Mouse (Mus musculus): ENCODE data around the gene Bcl2l11. TPM values are rescaled to one million over a fixed set of nuclear protein-coding genes. Genes with fewer than 3 reads are reported as not detected.

Bcl2l11 gene
- 16.9 and 17.4 TPM in 2 replicates for polyA plus RNA-seq (2016; fragmentation: Nextera tagmentation; extraction: Ambion mirVana)

- WGBS: under 1% methylated on average over 76 of the region's 76 CpGs
- peaks cover 10% of the 10 kb centered on the region for H3K36me3 ChIP-seq
- H3K4me3 ChIP-seq: peak within 1 kb of the TSS; percentile 91
- peaks cover 49% of the 10 kb centered on the region for H3K4me1 ChIP-seq
- peak within 1 kb of the TSS; percentile 97 for H3K27ac ChIP-seq
- peak; percentile 99 for DNase-seq (ENCODE audit: low spot score)
- H3K9me3 ChIP-seq: no peaks in the 10 kb centered on the region
- peaks cover 15% of the 10 kb centered on the region for H3K27me3 ChIP-seq (ENCODE audit: insufficient read depth, poor library complexity, severe bottlenecking)
These were observed at the start of gene Bcl2l11 for GRCm38 (mm10) chr2:128125635-128126470. TSS of gene Bcl2l11 (plus strand) at chr2:128126038.

- H3K36me3 ChIP-seq: no peaks in the 10 kb centered on the region
- H3K9me3 ChIP-seq: no peaks in the 10 kb centered on the region
- H3K27me3 ChIP-seq (ENCODE audit: insufficient read depth, poor library complexity, severe bottlenecking): no peaks in the 10 kb centered on the region
- H3K4me1 ChIP-seq: peaks cover 4% of the 10 kb centered on the region; the same call in 1 of the 2 replicates
- no peak for DNase-seq (ENCODE audit: low spot score)
- no peak overlapping the region for H3K4me3 ChIP-seq
- WGBS: 80% methylated on average over 4 of the region's 4 CpGs
- no peak overlapping the region for H3K27ac ChIP-seq
These were observed 48.9 kb upstream of the Bcl2l11 start for GRCm38 (mm10) chr2:128076936-128077335.

GRCm38 (mm10) chr2:128078859-128079258 is 47.0 kb upstream of the Bcl2l11 start:
- H3K4me1 ChIP-seq: peaks cover 1% of the 10 kb centered on the region; the same call in 1 of the 2 replicates
- no peaks in the 10 kb centered on the region for H3K27me3 ChIP-seq (ENCODE audit: insufficient read depth, poor library complexity, severe bottlenecking)
- H3K36me3 ChIP-seq: no peaks in the 10 kb centered on the region
- DNase-seq (ENCODE audit: low spot score): no peak
- no peaks in the 10 kb centered on the region for H3K9me3 ChIP-seq
- H3K4me3 ChIP-seq: no peak overlapping the region
- H3K27ac ChIP-seq: no peak overlapping the region
- WGBS: 39% methylated on average over 5 of the region's 5 CpGs

- H3K9me3 ChIP-seq: no peaks in the 10 kb centered on the region
- H3K27ac ChIP-seq: no peak overlapping the region
- H3K4me3 ChIP-seq: no peak overlapping the region
- WGBS: 75% methylated on average over 6 of the region's 6 CpGs
- no peaks in the 10 kb centered on the region for H3K27me3 ChIP-seq (ENCODE audit: insufficient read depth, poor library complexity, severe bottlenecking)
- no peaks in the 10 kb centered on the region for H3K36me3 ChIP-seq
- peaks cover 5% of the 10 kb centered on the region; the same call in 1 of the 2 replicates for H3K4me1 ChIP-seq
- no peak for DNase-seq (ENCODE audit: low spot score)
These were observed 46.5 kb upstream of the Bcl2l11 start for GRCm38 (mm10) chr2:128079316-128079715.

- Histone ChIP-seq H3K27ac (no peak overlapping the region), H3K4me1 (peaks cover 39% of the 10 kb centered on the region), H3K27me3 (ENCODE audit: insufficient read depth, poor library complexity, severe bottlenecking) (no peaks in the 10 kb centered on the region), H3K4me3 (no peak overlapping the region), H3K36me3 (no peaks in the 10 kb centered on the region), H3K9me3 (no peaks in the 10 kb centered on the region)
- 13% methylated on average over 3 of the region's 3 CpGs for WGBS
- no peak for DNase-seq (ENCODE audit: low spot score)
These were observed 42.0 kb upstream of the Bcl2l11 start for GRCm38 (mm10) chr2:128083844-128084243.

GRCm38 (mm10) chr2:128084607-128085006 is 41.2 kb upstream of the Bcl2l11 start:
- Histone ChIP-seq H3K36me3 (no peaks in the 10 kb centered on the region), H3K4me1 (peaks cover 39% of the 10 kb centered on the region), H3K27me3 (ENCODE audit: insufficient read depth, poor library complexity, severe bottlenecking) (no peaks in the 10 kb centered on the region), H3K27ac (0 out of 2 replicates have a peak overlapping the region, but pooled peaks have one; percentile 49), H3K9me3 (no peaks in the 10 kb centered on the region), H3K4me3 (no peak overlapping the region)
- 39% methylated on average over 5 of the region's 5 CpGs for WGBS
- no peak for DNase-seq (ENCODE audit: low spot score)

GRCm38 (mm10) chr2:128085481-128085880 is 40.4 kb upstream of the Bcl2l11 start:
- Histone ChIP-seq H3K4me3 (no peak overlapping the region), H3K36me3 (no peaks in the 10 kb centered on the region), H3K9me3 (no peaks in the 10 kb centered on the region), H3K27me3 (ENCODE audit: insufficient read depth, poor library complexity, severe bottlenecking) (no peaks in the 10 kb centered on the region), H3K27ac (no peak overlapping the region), H3K4me1 (peaks cover 39% of the 10 kb centered on the region)
- DNase-seq (ENCODE audit: low spot score): no peak
- 85% methylated on average over 1 of the region's 1 CpGs for WGBS

- peaks cover 39% of the 10 kb centered on the region for H3K4me1 ChIP-seq
- peak overlapping the region; percentile 74 for H3K27ac ChIP-seq
- no peak for DNase-seq (ENCODE audit: low spot score)
- no peaks in the 10 kb centered on the region for H3K9me3 ChIP-seq
- H3K36me3 ChIP-seq: no peaks in the 10 kb centered on the region
- WGBS: 41% methylated on average over 14 of the region's 14 CpGs
- no peak overlapping the region for H3K4me3 ChIP-seq
- H3K27me3 ChIP-seq (ENCODE audit: insufficient read depth, poor library complexity, severe bottlenecking): no peaks in the 10 kb centered on the region
These were observed 39.4 kb upstream of the Bcl2l11 start for GRCm38 (mm10) chr2:128086301-128086886.

GRCm38 (mm10) chr2:128086996-128087526 is 38.8 kb upstream of the Bcl2l11 start:
- Histone ChIP-seq H3K9me3 (no peaks in the 10 kb centered on the region), H3K27ac (peak overlapping the region; percentile 74; the same call in 1 of the 2 replicates), H3K27me3 (ENCODE audit: insufficient read depth, poor library complexity, severe bottlenecking) (no peaks in the 10 kb centered on the region), H3K4me1 (peaks cover 42% of the 10 kb centered on the region), H3K36me3 (no peaks in the 10 kb centered on the region), H3K4me3 (no peak overlapping the region)
- WGBS: 44% methylated on average over 7 of the region's 7 CpGs
- no peak for DNase-seq (ENCODE audit: low spot score)

- Histone ChIP-seq H3K27ac (peak overlapping the region; percentile 69; the same call in 1 of the 2 replicates), H3K4me1 (peaks cover 44% of the 10 kb centered on the region), H3K9me3 (no peaks in the 10 kb centered on the region), H3K4me3 (no peak overlapping the region), H3K27me3 (ENCODE audit: insufficient read depth, poor library complexity, severe bottlenecking) (no peaks in the 10 kb centered on the region), H3K36me3 (no peaks in the 10 kb centered on the region)
- no peak for DNase-seq (ENCODE audit: low spot score)
- 69% methylated on average over 8 of the region's 8 CpGs for WGBS
These were observed 37.9 kb upstream of the Bcl2l11 start for GRCm38 (mm10) chr2:128087798-128088545.

GRCm38 (mm10) chr2:128090283-128090885 is 35.5 kb upstream of the Bcl2l11 start:
- no peak overlapping the region for H3K4me3 ChIP-seq
- H3K36me3 ChIP-seq: no peaks in the 10 kb centered on the region
- H3K27ac ChIP-seq: no peak overlapping the region
- WGBS: 78% methylated on average over 6 of the region's 6 CpGs
- no peak for DNase-seq (ENCODE audit: low spot score)
- no peaks in the 10 kb centered on the region for H3K9me3 ChIP-seq
- H3K27me3 ChIP-seq (ENCODE audit: insufficient read depth, poor library complexity, severe bottlenecking): no peaks in the 10 kb centered on the region
- H3K4me1 ChIP-seq: peaks cover 29% of the 10 kb centered on the region

All from heart, embryonic 10.5 days (tissue).